Mouse (Mus musculus) liver, adult 2 months (tissue): ENCODE data around the gene Cdk9. TPM values are rescaled to one million over a fixed set of nuclear protein-coding genes. Genes with fewer than 3 reads are reported as not detected.

Experiments used
- DNase-seq: peaks from one replicate; pipeline ENCODE4 v3.0.0-alpha.2; 2011; ENCODE audit warnings: low read depth, low spot score; ENCODE audit errors: extremely low read depth
- H3K27ac ChIP-seq: fragments of 200-500 bp; replicated peaks from 2 replicates; pipeline ENCODE4 v1.5.1; 2012; ENCODE audit warnings: low read depth, mild to moderate bottlenecking, control low read depth, inconsistent platforms, low read length; ENCODE audit not compliant: insufficient read depth
- H3K27me3 ChIP-seq: fragments of 200-500 bp; 2 replicates; pipeline ENCODE4 v1.6.1; 2012; ENCODE audit warnings: mild to moderate bottlenecking, moderate library complexity, low read length, inconsistent platforms; ENCODE audit not compliant: control insufficient read depth, insufficient read depth
- H3K36me3 ChIP-seq: fragments of 200-500 bp; 2 replicates; pipeline ENCODE4 v1.6.1; 2012; ENCODE audit warnings: low read length, inconsistent platforms; ENCODE audit not compliant: control insufficient read depth, insufficient read depth
- H3K4me1 ChIP-seq: fragments of 200-500 bp; 2 replicates; pipeline ENCODE4 v1.6.1; 2011; ENCODE audit warnings: low read length; ENCODE audit not compliant: control insufficient read depth, insufficient read depth
- H3K4me3 ChIP-seq: fragments of 200-500 bp; 2 replicates; pipeline ENCODE4 v1.5.1; 2011; ENCODE audit warnings: low read depth, mild to moderate bottlenecking, control low read depth, low read length, moderate library complexity; ENCODE audit not compliant: insufficient read depth
- H3K79me2 ChIP-seq: fragments of 200-500 bp; 2 replicates; pipeline ENCODE4 v1.6.1; 2012; ENCODE audit warnings: inconsistent platforms, mild to moderate bottlenecking, low read length, moderate library complexity; ENCODE audit not compliant: control insufficient read depth, insufficient read depth
- H3K9ac ChIP-seq: fragments of 200-500 bp; 2 replicates; pipeline ENCODE4 v1.6.1; 2012; ENCODE audit warnings: low read depth, mild to moderate bottlenecking, control low read depth, inconsistent platforms, low read length
- CTCF ChIP-seq: fragments of 200-500 bp; IDR thresholded peaks from 2 replicates; pipeline ENCODE4 v1.5.1; 2011; ENCODE audit warnings: low read depth, low read length, control low read depth
- POLR2A ChIP-seq: fragments of 200-500 bp; IDR thresholded peaks from 2 replicates; pipeline ENCODE4 v1.6.1; 2011; ENCODE audit warnings: low read length, control low read depth; ENCODE audit not compliant: insufficient read depth; ENCODE audit errors: extremely low read depth
- WGBS: fragments of 180-500 bp; shearing (Covaris S2); methylation state at CpG from one replicate; pipeline ENCODE4 v1.1.7; 2018; 5-methylcytosine and 5-hydroxymethylcytosine counted together
- polyA plus RNA-seq: library from polyadenylated mRNA; depleted of rRNA; stranded (reverse); fragments of >200 nt; gene quantifications from 2 replicates; pipeline ENCODE4 v1.2.3, GENCODE M21; 2012
- total RNA-seq: library from RNA; depleted of rRNA; stranded (reverse); fragments of >200 nt; gene quantifications from 2 replicates; pipeline ENCODE4 v1.2.3, GENCODE M21; 2014

Gene Cdk9
- total and polyA plus RNA-seq, 2 experiments: 19.5 to 63.7 TPM

DNA sequence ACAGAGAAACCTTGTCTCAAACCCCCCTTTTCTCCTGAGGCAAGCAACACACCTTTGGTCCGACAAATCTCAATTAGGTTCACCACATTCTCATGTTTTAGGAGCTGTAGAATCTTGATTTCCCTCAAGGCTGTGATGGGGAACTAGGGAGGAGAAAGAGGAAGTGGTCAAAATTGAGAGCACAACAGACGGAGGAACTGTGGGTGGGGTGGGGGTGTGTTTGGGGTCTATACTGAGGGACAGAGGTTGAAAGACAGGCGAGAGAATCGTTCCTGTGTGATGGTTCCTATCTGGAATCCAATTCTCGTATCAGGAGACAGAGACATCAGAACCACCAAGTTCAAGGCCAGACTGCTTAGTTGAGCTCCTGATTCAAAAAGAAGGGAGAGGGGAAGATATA, 2.5 kb downstream of the Cdk9 start:
- Histone ChIP-seq H3K4me3 (no peak overlapping the region), H3K27me3 (no peaks in the 10 kb centered on the region), H3K79me2 (peaks cover 37% of the 10 kb centered on the region), H3K4me1 (peaks cover 21% of the 10 kb centered on the region), H3K36me3 (peaks cover 36% of the 10 kb centered on the region), H3K9ac (no peak overlapping the region), H3K27ac (no peak overlapping the region)
- WGBS: 75% methylated on average over 5 of the region's 5 CpGs
- TF ChIP-seq CTCF (no peak), POLR2A (no peak)
- no peak for DNase-seq

- Histone ChIP-seq H3K4me1 (peaks cover 22% of the 10 kb centered on the region), H3K27ac (no peak overlapping the region), H3K4me3 (no peak overlapping the region), H3K79me2 (peaks cover 37% of the 10 kb centered on the region), H3K27me3 (no peaks in the 10 kb centered on the region), H3K36me3 (peaks cover 36% of the 10 kb centered on the region), H3K9ac (no peak overlapping the region)
- DNase-seq: no peak
- TF ChIP-seq CTCF (no peak), POLR2A (no peak)
- WGBS: 88% methylated on average over 20 of the region's 20 CpGs
Observed at GRCm38 (mm10) chr2:32709521-32710137, 3.2 kb downstream of the Cdk9 start.

DNA sequence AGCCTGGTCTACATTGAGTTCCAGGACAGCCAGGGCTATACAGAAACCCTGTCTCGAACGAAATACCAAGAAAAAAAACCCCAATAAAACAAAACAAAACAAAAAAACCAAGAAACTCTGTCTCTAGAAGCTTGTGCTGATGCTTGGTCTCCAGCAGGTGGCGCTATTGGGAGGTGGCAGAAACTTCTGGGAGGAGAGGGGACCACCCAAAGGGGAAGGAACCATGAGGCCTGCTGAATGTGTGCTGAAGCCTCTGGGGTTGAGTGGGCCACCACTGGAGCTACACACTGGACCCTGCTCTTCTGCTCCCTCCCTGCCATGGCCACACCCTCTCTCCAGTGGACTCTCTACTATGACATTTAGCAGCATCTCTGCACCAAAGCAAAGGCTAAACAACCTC, 4.2 kb downstream of the Cdk9 start:
- no peak for DNase-seq

GRCm38 (mm10) chr2:32706971-32707370, 5.9 kb downstream of the Cdk9 start:
- no peak for DNase-seq

More for the DNA sequence above, 4.2 kb downstream of the Cdk9 start:
- 40% methylated on average over 3 of the region's 3 CpGs for WGBS
- Histone ChIP-seq H3K79me2 (peaks cover 37% of the 10 kb centered on the region), H3K4me3 (no peak overlapping the region), H3K27ac (no peak overlapping the region), H3K27me3 (no peaks in the 10 kb centered on the region), H3K36me3 (peaks cover 36% of the 10 kb centered on the region), H3K4me1 (peaks cover 13% of the 10 kb centered on the region), H3K9ac (no peak overlapping the region)
- no peak for TF ChIP-seq POLR2A
- TF ChIP-seq CTCF: peak; percentile 81

DNA sequence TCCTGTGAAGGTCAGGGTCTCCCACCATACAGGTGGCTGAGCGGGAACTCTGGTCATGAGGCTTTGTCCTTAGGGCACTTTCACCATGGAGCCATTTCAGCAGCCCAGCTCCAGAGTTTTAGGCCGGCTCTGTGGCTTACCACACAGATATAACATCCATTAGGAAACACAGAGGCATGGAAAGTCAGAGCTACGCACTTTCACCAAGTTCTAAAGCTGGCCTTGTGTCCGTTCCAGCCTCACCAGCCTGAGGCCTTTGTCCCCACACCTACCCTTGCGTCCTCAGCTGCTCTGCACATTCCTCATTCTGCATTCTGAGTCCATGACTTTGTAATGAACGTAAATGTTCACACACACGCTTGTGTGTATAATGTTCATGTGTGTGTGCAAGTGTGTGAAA, 7.9 kb downstream of the Cdk9 start:
- peak; percentile 61 for DNase-seq
- TF ChIP-seq POLR2A: no peak
- no peak for TF ChIP-seq CTCF
- Histone ChIP-seq H3K4me1 (peaks cover 14% of the 10 kb centered on the region), H3K79me2 (peaks cover 32% of the 10 kb centered on the region), H3K27me3 (no peaks in the 10 kb centered on the region), H3K9ac (peak overlapping the region; percentile 3; the same call in 1 of the 2 replicates), H3K27ac (peak overlapping the region; percentile 78), H3K4me3 (no peak overlapping the region), H3K36me3 (peaks cover 35% of the 10 kb centered on the region)
- WGBS: 56% methylated on average over 7 of the region's 7 CpGs

More at GRCm38 (mm10) chr2:32706971-32707370, 5.9 kb downstream of the Cdk9 start:
- H3K27me3 ChIP-seq: no peaks in the 10 kb centered on the region
- H3K9ac ChIP-seq: no peak overlapping the region
- peaks cover 36% of the 10 kb centered on the region for H3K79me2 ChIP-seq
- peaks cover 36% of the 10 kb centered on the region for H3K36me3 ChIP-seq
- H3K27ac ChIP-seq: no peak overlapping the region
- no peak for TF ChIP-seq POLR2A
- TF ChIP-seq CTCF: no peak
- no peak overlapping the region for H3K4me3 ChIP-seq
- WGBS: 78% methylated on average over 6 of the region's 6 CpGs
- H3K4me1 ChIP-seq: peaks cover 12% of the 10 kb centered on the region

GRCm38 (mm10) chr2:32704021-32704421, 8.9 kb downstream of the Cdk9 start, which contains the start of gene Fpgs:
Gene Fpgs, minus strand, starts transcription at chr2:32704145.
- H3K27ac ChIP-seq: peak within 1 kb of the TSS; percentile 98
- TF ChIP-seq CTCF: no peak
- TF ChIP-seq POLR2A: peak; percentile 77; the same call in 1 of the 2 replicates
- H3K36me3 ChIP-seq: peaks cover 26% of the 10 kb centered on the region
- H3K4me3 ChIP-seq: peak within 1 kb of the TSS; percentile 71
- peaks cover 28% of the 10 kb centered on the region; the same call in 1 of the 2 replicates for H3K79me2 ChIP-seq
- peak within 1 kb of the TSS; percentile 83 for H3K9ac ChIP-seq
- 22% methylated on average over 2 of the region's 2 CpGs for WGBS
- peak; percentile 99 for DNase-seq
- H3K27me3 ChIP-seq: no peaks in the 10 kb centered on the region
- H3K4me1 ChIP-seq: peaks cover 21% of the 10 kb centered on the region
